Mouse (Mus musculus) liver, adult (tissue): ENCODE data around the gene Hist1h3i.
"Not testable (repeated sequence)": the region's sequence is repeated elsewhere in the genome, so short reads cannot be mapped to it uniquely, and the experiment has no call there.

Source experiments
- GATA4 ChIP-seq: IDR thresholded peaks from 2 replicates; pipeline ENCODE4 v1.6.1; 2014; ENCODE audit warnings: mild to moderate bottlenecking, low read length; ENCODE audit not compliant: insufficient replicate concordance

Hist1h3i gene

DNA sequence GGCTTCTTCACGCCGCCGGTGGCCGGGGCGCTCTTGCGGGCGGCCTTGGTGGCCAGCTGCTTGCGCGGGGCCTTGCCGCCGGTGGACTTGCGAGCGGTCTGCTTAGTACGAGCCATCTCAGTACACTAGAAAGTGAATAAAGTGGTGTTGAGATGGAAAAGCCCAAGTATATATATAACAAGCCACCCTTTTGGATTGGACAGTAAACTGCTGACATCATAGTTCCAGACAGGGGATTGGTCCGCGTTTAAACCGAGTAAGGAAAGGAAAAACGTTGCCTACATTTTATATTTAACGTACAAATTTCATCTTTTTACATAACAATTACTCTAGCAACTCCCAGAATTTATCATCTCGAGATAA lies at the start of gene Hist1h3i:
Gene Hist1h3i, minus strand, starts transcription at position 116 of the 363 bp plus-strand sequence.
- no peak for TF ChIP-seq GATA4

DNA sequence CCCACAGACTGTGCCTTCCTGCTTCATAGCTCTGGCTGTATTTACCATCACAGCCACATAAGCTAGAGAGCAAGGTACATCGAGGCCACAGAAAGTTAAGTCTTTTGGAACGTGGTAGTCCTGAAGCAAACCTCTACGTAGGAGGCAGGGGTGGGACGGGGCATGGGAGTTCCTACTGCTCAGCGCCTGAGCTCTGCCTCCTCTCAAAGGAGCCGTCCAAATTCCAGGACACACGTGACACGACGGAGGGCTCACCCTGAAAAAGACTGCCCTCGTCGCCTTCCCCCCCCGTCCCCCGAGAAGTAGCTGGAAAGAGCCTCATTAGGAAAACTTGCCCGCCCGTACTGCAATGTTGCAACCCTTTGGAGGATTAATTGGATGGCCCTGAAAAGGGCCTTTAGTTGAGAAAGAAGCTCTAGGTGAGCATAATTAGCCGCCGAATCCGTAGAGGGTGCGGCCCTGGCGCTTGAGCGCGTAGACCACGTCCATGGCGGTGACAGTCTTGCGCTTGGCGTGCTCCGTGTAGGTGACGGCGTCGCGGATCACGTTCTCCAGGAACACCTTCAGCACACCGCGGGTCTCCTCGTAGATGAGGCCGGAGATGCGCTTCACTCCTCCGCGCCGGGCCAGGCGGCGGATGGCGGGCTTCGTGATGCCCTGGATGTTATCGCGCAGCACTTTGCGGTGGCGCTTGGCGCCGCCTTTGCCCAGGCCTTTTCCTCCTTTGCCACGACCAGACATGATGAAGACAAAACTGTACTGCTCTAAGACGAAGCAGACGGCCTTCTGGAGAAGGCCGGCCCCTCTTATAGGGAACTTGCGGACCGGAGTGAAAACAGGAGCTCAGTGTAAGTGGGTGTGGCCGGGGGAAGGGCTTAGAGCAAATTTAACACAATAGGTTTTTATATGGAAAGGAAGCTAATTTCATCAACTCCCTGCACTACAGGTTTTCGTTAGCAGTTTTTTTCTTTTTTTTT lies 48.5 kb upstream of the Hist1h3i start, which contains the start of gene Hist1h4n:
Gene Hist1h4n, minus strand, starts transcription at position 779 of the 977 bp plus-strand sequence.
- not testable (repeated sequence) for TF ChIP-seq GATA4

DNA sequence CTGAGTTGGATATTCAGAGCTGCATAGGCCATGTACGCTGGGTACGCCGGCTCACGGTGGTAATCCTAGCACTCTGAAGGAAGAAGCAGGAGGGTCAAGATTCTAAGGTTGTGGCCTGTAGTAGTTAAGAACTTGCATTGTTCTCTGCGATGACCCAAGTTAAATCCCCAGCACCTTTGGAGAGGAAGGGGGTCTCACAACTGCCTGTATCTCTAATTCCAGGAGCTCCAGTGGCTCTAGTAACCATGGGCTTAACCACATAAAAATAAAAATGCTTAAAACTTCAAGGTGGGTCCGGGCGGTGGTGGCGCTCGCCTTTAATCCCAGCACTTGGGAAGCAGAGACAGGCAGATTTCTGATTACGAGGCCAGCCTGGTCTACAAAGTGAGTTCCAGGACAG lies 47.2 kb upstream of the Hist1h3i start:
- TF ChIP-seq GATA4, result no peak

DNA sequence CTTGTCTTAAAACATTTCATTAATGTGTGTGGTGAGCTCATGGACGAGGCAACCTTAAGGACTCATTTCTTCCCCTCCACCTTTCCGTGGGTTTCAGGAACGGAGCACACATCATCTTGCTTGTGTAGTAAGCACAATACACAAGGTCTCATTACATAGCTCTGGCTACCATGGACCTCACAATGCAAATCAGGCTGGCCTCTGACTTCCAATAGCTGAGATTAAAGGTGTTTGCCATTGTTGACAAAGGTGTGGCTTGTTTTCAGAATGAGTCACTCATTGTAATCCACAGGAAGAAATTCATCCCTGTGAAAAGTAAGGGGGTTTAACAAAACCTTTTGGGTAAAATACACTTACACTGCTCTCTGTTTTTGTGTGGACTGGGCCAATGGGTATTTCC lies 45.3 kb upstream of the Hist1h3i start:
- no peak for TF ChIP-seq GATA4

DNA sequence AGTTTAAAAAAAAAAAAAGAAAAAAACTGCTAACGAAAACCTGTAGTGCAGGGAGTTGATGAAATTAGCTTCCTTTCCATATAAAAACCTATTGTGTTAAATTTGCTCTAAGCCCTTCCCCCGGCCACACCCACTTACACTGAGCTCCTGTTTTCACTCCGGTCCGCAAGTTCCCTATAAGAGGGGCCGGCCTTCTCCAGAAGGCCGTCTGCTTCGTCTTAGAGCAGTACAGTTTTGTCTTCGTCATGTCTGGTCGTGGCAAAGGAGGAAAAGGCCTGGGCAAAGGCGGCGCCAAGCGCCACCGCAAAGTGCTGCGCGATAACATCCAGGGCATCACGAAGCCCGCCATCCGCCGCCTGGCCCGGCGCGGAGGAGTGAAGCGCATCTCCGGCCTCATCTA lies 28.4 kb upstream of the Hist1h3i start, which contains the start of gene Hist1h4m:
Gene Hist1h4m, plus strand, starts transcription at position 208 of the 400 bp plus-strand sequence.
- TF ChIP-seq GATA4, result not testable (repeated sequence)

DNA sequence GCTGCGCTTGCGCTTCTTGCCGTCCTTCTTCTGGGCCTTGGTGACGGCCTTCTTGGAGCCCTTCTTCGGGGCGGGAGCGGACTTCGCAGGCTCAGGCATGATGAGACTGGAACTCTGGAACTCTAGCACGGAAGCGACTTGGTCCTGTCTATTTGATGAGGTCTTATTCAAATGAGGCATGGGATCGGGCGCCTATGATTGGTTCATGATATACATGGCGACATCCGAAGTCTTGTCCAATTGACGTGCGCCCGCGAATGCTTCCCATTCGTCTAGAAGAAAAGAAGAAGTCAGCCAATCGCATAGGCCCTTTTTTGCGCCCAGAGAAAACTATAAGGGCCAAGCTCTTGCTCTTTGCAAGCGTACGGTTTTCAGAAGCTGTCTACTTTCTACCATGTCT lies 26.9 kb upstream of the Hist1h3i start, which contains the start of the genes Hist1h2bq and Hist1h2ao:
Gene Hist1h2bq, minus strand, starts transcription at position 125 of the 400 bp plus-strand sequence.
Gene Hist1h2ao, plus strand, starts transcription at position 393 of the 400 bp plus-strand sequence.
- TF ChIP-seq GATA4, result not testable (repeated sequence)

DNA sequence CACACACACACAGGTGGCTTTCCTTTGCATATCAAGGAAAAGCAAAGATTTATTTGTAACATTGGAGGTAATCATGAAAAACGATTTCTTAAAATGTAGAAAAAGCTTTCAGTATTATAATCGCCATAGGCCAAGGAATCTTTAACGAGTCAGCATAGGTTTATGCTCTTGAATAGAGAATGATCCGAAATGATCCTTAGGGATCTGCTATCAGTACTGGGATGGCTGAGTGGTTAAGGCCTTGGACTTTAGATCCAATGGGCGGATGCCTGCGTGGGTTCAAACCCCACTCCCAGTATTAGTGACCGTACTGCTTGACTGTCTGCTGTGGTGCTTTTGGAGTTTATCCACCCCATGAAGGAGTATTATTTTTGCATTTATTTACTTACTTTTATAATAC lies 12.4 kb upstream of the Hist1h3i start:
- no peak for TF ChIP-seq GATA4

DNA sequence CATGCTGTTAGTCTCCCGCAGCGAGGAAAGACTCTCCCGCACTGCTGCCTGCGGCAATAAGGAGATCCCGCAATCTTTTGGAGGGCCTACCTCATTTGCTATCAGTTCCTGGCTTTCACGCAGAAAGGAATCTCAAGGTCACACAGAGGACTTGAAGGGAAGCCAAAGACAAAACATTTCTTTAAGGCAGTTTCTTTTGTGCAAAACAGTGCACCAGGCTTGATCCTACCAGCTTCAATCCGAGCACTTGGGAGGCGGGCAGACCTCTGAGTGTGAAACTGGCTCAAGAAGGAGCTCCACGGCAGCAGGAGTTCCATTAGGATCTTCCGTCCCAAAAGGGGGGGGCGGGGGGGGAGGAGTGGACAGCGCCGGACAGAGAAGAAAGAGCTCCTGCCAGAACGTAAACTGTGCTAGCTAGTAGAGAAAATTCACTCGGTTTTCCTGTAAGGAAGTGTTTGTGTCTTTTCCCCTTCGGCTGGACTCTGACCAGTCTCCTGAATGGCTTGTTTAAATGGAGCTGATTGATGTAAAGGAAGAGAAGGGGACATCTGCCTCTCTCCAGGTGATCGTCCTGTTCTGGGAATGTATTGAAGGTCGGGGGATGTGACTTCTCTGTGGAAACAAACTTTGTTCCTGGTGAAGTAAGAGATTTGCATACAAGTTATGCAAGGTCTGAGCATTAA lies 7.6 kb upstream of the Hist1h3i start:
- TF ChIP-seq GATA4, result no peak

DNA sequence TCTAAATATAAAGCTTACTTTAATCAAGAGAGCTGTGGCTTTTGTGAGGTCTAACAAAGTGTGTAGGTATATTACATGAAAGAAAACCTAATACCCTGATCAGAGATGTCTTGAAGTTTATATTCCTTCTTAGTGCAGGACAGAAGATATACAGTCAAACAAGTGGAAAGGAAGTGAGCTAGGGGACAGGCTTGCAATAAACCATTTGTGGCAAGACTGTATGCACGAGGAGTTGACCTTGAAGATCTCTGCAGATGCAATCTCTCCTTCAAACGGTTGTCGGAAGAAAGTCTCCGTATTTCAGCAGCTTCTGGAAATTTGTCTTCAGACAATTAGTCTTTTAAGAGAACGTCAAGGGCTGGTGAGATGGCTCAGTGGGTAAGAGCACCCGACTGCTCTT lies 6.8 kb upstream of the Hist1h3i start:
- TF ChIP-seq GATA4, result no peak

DNA sequence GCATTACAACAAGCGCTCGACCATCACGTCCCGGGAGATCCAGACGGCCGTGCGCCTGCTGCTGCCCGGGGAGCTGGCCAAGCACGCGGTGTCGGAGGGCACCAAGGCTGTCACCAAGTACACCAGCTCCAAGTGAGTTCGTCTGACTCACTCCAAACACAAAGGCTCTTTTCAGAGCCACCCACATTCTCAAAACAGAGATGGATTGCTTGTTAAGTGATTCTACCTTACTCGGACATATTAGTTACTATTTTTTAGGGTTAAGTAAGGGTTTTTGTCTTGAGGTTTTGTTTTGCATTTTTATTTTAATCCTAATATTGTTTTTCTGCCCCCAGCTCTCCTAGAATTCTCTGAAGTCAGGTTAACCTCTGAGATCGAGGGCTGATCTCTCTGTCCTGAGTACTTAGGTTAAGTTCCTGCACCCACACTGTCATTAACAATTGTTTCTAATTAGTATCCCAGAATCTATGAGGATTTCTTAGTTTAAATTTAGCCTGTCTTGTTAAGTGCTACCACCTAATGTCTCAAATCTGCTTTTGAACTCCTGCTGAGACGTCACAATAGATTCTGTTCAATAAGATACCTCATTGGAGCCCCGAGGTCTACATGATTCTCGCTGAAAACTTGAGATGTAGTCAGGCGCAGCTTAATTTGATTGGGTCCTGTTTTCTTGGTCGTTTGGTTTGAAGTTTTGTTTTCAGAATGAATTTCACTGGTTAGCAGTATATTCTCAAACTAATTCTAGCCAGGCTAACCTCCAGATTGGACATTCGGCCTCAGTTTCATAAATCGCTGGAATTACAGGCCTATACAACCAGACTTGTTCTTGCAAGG lies 4.8 kb upstream of the Hist1h3i start:
- TF ChIP-seq GATA4, result no peak

DNA sequence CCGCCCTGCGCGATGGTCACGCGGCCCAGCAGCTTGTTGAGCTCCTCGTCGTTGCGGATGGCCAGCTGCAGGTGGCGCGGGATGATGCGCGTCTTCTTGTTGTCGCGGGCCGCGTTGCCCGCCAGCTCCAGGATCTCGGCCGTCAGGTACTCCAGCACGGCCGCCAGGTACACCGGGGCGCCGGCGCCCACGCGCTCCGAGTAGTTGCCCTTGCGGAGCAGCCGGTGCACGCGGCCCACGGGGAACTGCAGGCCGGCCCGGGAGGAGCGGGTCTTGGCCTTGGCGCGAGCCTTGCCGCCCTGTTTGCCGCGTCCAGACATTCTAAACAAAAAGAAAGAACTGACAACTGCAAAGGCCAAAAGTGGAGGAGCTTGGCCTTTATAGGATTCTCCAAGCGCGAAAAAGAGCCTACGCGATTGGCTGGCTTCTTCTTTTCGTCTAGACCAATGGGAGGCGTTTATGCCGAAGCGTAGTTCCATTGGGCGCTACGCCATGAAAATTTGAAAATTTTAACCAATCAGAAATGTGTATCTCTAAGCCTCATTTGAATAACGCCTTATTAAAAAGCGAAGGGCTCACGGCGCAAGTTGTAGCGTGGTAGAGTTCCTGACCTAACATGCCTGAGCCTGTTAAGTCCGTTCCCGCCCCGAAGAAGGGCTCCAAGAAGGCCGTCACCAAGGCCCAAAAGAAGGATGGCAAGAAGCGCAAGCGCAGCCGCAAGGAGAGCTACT lies 3.9 kb upstream of the Hist1h3i start, which contains the start of the genes Hist1h2an and Hist1h2bp:
Gene Hist1h2an, minus strand, starts transcription at position 320 of the 731 bp plus-strand sequence.
Gene Hist1h2bp, plus strand, starts transcription at position 563 of the 731 bp plus-strand sequence.
- TF ChIP-seq GATA4, result not testable (repeated sequence)

DNA sequence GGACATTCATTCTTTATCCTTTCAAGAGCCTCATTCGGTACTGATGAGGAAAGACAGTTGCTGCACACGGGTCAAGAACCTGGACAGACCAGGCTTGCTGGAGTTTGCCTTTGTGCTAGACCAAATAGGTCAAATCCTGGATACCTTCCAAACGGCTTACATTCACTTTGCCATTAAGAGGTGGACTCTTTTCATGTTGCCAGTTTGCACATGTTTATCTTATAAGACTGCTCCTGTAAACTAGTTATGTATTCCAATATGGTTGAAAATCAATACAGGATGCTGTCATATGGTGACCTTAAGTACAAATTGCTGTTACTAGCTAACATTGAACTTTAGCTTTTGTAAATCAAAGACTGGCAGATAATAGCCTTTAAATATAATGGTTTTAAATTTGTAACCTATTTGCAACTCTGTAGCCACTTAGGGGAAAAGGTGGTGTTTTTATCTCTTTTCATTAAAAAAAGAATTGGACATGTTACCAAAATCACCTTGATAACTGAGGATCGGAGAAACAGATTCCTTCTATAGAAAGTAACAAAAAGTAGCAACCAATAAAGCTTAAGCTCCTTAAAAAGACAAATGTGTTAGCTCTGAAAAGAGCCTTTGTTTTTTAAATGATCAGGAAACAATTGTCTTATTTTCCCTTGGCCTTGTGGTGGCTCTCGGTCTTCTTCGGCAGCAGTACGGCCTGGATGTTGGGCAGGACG lies 3.2 kb upstream of the Hist1h3i start:
- no peak for TF ChIP-seq GATA4

DNA sequence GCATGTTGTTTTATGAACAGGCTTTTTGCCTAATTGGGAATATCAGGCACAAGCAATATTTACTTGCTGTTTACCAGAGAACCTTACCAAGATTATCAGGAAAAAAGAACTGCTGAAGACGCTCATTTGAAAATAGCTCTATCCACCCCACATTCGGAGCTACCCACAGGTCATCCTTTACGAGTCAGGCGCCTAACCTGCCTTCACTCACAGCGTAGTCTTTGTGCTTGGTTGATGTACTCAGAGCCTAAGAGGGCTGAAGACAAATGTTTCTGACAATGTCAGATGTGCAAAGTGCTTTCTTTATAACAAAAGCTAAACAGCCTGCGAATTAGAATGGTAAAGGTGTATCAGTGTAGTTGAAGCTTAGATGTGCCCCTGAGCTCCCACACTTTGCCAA lies 1.1 kb upstream of the Hist1h3i start:
- no peak for TF ChIP-seq GATA4

DNA sequence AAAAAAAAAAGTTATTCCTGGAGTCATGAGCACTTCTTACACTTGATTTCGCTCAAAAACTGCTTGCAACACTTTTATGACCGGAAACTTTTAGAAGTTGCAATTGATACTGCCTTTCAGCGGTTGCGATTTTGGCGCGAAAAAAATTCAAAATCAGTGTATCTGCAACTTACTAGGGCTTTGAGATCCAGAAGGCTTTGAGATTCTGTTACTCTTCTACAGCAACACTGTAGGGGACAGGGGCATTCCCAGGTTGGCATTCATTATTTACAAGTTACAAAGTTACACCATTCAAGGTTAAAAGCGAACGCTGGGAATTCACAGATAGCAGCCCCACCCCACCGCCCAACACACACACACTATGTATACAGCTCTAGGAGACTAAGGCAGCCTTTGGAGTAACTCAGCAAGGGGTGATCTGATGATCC lies 578 bp upstream of the Hist1h3i start:
- no peak for TF ChIP-seq GATA4

DNA sequence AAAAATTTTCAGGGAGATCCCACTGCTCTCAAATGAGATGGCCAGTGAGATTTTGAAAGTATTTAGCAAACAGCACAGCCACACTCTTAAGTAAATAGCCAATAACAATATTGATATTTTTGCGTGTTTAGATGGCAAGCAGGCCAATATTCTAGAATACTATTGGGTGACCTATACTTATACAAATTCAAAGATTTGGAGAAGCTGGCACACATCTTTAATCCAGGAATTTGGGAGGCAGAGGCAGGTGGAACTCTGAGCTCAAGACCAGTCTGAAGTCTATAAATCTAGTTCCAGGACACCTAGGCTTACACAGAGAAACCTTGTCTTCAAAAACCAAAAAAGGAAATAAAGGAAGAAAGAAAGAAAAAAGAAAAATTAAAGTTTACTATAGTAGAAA lies 1.5 kb downstream of the Hist1h3i start:
- TF ChIP-seq GATA4, result no peak
